Mouse (Mus musculus): ENCODE measurements at regions not wholly inside any gene's neighbourhood (a gene's known extent, or its start where the extent isn't known, plus 50 kb on each side); places are given as distances from the start of the nearest gene placed in this dataset.

DNA sequence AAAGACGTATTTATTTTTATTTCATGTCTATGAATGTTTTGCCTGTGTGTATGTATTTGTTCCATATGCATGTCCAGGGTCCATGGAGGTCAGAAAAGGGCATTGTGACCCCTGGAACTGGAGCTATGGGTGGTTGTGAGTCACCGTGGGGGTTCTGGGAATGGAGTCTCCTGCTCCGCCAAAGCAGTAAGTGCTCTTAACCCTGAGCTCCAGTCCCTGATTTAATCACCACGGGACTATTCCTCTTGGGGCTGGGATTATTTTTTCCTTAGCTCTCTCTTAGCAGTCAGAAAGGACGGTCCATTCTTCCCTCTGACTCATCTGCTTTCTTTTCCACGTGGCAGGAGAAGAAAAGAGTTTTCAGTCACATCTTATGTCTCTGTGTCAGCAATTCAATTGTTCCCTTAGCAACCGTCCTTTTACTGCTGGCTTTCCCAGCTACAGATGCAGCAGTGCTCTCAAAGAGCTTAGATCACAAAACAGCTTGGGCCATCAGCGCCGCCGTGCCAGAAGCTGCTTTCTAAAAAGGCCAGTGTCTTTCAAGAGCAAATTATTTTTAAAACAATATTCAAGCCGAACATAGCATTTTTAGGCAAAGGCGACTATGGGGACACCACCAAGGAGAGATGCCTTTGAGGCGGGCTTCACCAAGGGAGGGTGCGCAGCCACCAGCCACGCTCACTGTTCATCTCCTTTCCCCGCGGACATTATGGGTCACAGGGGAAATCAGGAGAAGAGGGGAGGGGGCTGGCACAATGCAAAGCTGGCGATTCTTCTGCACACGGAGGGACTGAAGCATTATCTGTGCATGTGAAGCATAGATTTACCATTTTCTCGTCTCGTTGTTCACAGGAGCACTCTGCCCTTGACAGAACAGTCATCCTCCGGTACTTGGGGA is 110.8 kb downstream of the Map3k7 start:
- H3K4me2 ChIP-seq (ENCODE audit: low read length), result peak overlapping the region; percentile 67
- H3K4me3 ChIP-seq (ENCODE audit: low read depth, low read length), result peak overlapping the region; percentile 21
- 1% methylated on average over 22 of the region's 22 CpGs for WGBS
- peak overlapping the region; percentile 65 for H3K9ac ChIP-seq (ENCODE audit: low read depth, low read length)
- peaks cover 8% of the 10 kb centered on the region; the same call in 1 of the 2 replicates for H3K9me3 ChIP-seq (replicated peaks; ENCODE audit: control insufficient read depth, low read length, poor library complexity, severe bottlenecking)
- peak overlapping the region; percentile 88 for H3K27ac ChIP-seq (ENCODE audit: low read length)
- peak; percentile 92 for ATAC-seq
- no peaks in the 10 kb centered on the region for H3K36me3 ChIP-seq (ENCODE audit: control insufficient read depth, insufficient read depth, low read length)
- no peaks in the 10 kb centered on the region for H3K27me3 ChIP-seq (ENCODE audit: control insufficient read depth, insufficient read depth, low read depth, low read length)
- H3K4me1 ChIP-seq (ENCODE audit: control insufficient read depth, insufficient read depth, low read length), result peaks cover 30% of the 10 kb centered on the region

DNA sequence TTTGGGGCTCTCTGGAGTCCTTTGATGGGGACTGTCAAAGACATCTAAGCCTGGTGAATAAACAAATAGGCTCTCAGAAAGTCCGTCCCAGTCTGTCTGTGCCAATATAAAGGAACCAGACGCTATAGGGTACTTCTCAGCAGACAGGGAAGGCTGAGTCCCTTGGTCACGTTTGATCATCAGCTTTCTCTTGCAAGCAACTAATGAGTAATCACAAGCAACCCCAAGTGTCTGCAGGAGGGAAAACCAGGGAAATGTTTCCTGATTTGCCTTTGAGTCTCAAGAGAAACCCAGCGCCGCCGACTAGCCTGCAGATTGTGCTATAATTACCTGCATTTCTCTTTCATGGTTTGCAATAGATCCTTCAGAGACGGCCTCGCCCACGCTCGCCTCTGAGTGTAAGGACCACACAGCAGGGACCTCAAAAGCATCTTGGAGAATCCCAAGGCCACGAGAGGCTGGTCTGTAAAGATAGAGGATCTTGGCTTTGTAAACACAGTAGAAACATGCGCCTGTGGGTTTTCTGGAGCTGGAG is 112.6 kb downstream of the Map3k7 start:
- Histone ChIP-seq H3K4me1 (ENCODE audit: control insufficient read depth, insufficient read depth, low read length) (peaks cover 30% of the 10 kb centered on the region), H3K27ac (ENCODE audit: low read length) (peak overlapping the region; percentile 88), H3K27me3 (ENCODE audit: control insufficient read depth, insufficient read depth, low read depth, low read length) (no peaks in the 10 kb centered on the region), H3K36me3 (ENCODE audit: control insufficient read depth, insufficient read depth, low read length) (no peaks in the 10 kb centered on the region), H3K9ac (ENCODE audit: low read depth, low read length) (no peak overlapping the region), H3K4me2 (ENCODE audit: low read length) (no peak overlapping the region), H3K4me3 (ENCODE audit: low read depth, low read length) (no peak overlapping the region), H3K9me3 (replicated peaks; ENCODE audit: control insufficient read depth, low read length, poor library complexity, severe bottlenecking) (no peaks in the 10 kb centered on the region)
- no peak; the same call in 1 of the 2 replicates for ATAC-seq
- 44% methylated on average over 12 of the region's 12 CpGs for WGBS

DNA sequence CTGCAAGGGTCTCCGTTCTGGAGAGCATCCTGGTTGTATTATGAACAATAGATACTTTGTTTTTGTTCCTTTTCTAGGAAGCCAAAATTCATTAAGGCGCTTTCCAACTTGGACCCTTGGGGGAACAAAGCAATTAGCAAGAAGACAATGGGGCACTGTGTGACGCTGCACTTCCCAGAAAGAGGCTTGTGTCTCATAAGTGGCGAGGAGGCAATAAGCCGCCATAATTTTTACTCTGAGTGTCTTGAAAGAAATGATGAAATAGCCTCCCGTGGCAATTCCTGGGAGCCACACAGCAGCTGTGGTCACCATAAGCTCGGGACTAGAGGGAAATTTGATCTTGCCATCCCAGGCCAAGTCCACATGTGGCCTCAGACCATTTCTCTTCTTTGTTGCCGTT is 119.6 kb downstream of the Map3k7 start:
- H3K4me2 ChIP-seq (ENCODE audit: low read length), result no peak overlapping the region
- H3K4me3 ChIP-seq (ENCODE audit: low read depth, low read length), result no peak overlapping the region
- H3K36me3 ChIP-seq (ENCODE audit: control insufficient read depth, insufficient read depth, low read length), result no peaks in the 10 kb centered on the region
- no peak overlapping the region for H3K9ac ChIP-seq (ENCODE audit: low read depth, low read length)
- H3K9me3 ChIP-seq (replicated peaks; ENCODE audit: control insufficient read depth, low read length, poor library complexity, severe bottlenecking), result no peaks in the 10 kb centered on the region
- H3K27me3 ChIP-seq (ENCODE audit: control insufficient read depth, insufficient read depth, low read depth, low read length), result no peaks in the 10 kb centered on the region
- no peak overlapping the region for H3K27ac ChIP-seq (ENCODE audit: low read length)
- 0 out of 2 replicates have a peak, but pooled peaks cover 2% of the 10 kb centered on the region for H3K4me1 ChIP-seq (ENCODE audit: control insufficient read depth, insufficient read depth, low read length)
- ATAC-seq, result no peak
- WGBS, result 51% methylated on average over 8 of the region's 8 CpGs

DNA sequence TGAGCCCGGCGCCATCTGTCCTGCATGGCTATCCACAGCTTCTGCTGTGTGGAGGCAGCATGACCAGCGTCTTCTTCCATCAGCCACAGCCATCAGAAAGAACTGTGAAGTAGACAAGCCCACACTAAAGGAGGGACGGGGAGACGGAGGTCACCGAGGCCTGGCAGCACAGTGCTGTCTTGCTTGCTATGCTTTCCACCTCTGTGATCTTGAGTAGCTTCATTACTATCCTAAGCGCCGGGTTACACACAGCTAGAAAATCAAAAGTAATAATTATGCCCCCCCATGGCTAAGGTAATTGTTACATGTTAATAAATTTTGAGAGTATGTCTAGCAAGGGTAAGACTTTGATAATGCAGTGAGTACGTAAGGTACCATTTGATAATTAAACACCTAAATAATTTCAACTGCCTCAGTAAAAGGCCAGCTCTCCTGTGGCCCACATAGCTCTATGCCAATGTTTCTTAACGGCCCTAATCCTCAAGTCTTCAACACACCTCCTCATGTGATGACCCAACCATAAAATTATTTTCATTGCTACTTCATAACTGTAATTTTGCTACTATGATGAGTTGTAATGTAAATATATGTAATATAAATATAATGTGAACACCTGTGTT is 120.5 kb downstream of the Map3k7 start:
- 90% methylated on average over 10 of the region's 10 CpGs for WGBS

DNA sequence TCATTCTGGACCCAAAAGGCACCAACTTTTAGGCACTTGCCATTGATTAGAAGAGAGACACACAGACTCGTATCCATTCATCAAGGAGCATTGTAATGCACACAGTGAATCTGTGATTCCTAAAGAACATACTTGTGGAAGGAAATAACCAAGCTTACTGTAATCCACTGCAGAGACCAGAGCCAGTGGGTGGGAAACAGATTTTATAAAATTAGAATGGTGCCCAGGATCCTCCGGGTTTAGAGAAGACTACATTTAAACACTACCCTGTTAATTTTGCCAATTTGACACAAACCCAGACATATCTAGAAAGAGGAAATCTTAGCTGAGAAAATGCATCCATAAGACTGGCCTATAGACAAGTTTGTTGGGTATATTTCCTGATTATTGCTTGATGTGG is 121.1 kb downstream of the Map3k7 start:
- ATAC-seq, result no peak
- Histone ChIP-seq H3K27me3 (ENCODE audit: control insufficient read depth, insufficient read depth, low read depth, low read length) (no peaks in the 10 kb centered on the region), H3K36me3 (ENCODE audit: control insufficient read depth, insufficient read depth, low read length) (no peaks in the 10 kb centered on the region), H3K4me2 (ENCODE audit: low read length) (no peak overlapping the region), H3K4me1 (ENCODE audit: control insufficient read depth, insufficient read depth, low read length) (0 out of 2 replicates have a peak, but pooled peaks cover 2% of the 10 kb centered on the region), H3K4me3 (ENCODE audit: low read depth, low read length) (no peak overlapping the region), H3K9me3 (replicated peaks; ENCODE audit: control insufficient read depth, low read length, poor library complexity, severe bottlenecking) (no peaks in the 10 kb centered on the region), H3K9ac (ENCODE audit: low read depth, low read length) (no peak overlapping the region), H3K27ac (ENCODE audit: low read length) (no peak overlapping the region)
- 97% methylated on average over 2 of the region's 2 CpGs for WGBS

More for the DNA sequence above, 120.5 kb downstream of the Map3k7 start:
- no peaks in the 10 kb centered on the region for H3K9me3 ChIP-seq (replicated peaks; ENCODE audit: control insufficient read depth, low read length, poor library complexity, severe bottlenecking)
- H3K4me2 ChIP-seq (ENCODE audit: low read length), result no peak overlapping the region
- no peak overlapping the region for H3K9ac ChIP-seq (ENCODE audit: low read depth, low read length)
- 0 out of 2 replicates have a peak, but pooled peaks cover 2% of the 10 kb centered on the region for H3K4me1 ChIP-seq (ENCODE audit: control insufficient read depth, insufficient read depth, low read length)
- H3K36me3 ChIP-seq (ENCODE audit: control insufficient read depth, insufficient read depth, low read length), result no peaks in the 10 kb centered on the region
- H3K4me3 ChIP-seq (ENCODE audit: low read depth, low read length), result no peak overlapping the region
- no peaks in the 10 kb centered on the region for H3K27me3 ChIP-seq (ENCODE audit: control insufficient read depth, insufficient read depth, low read depth, low read length)
- ATAC-seq, result no peak
- no peak overlapping the region for H3K27ac ChIP-seq (ENCODE audit: low read length)

DNA sequence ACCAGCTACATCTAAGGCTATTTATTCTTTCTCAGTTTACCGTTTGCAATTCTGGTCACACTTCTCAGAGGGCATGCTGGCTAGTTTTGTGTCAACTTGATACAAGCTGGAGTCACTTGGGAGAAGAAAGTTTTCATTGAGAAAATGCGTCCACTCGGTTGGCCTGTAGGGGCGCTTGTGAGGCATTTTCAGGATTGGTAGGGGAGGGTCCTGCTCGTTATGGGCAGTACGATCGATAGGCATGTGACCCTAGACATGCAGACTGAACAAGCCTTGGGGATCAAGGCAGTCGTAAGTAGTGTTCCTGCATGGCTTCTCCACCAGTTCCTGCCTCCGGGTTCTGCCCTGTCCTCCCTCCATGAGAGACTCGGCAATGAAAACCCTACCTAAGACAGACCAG is 127.2 kb downstream of the Map3k7 start:
- Histone ChIP-seq H3K9me3 (replicated peaks; ENCODE audit: control insufficient read depth, low read length, poor library complexity, severe bottlenecking) (no peaks in the 10 kb centered on the region), H3K36me3 (ENCODE audit: control insufficient read depth, insufficient read depth, low read length) (no peaks in the 10 kb centered on the region), H3K27me3 (ENCODE audit: control insufficient read depth, insufficient read depth, low read depth, low read length) (no peaks in the 10 kb centered on the region), H3K27ac (ENCODE audit: low read length) (no peak overlapping the region), H3K9ac (ENCODE audit: low read depth, low read length) (no peak overlapping the region), H3K4me1 (ENCODE audit: control insufficient read depth, insufficient read depth, low read length) (no peaks in the 10 kb centered on the region), H3K4me2 (ENCODE audit: low read length) (no peak overlapping the region), H3K4me3 (ENCODE audit: low read depth, low read length) (no peak overlapping the region)
- ATAC-seq, result no peak
- WGBS, result 89% methylated on average over 10 of the region's 10 CpGs

DNA sequence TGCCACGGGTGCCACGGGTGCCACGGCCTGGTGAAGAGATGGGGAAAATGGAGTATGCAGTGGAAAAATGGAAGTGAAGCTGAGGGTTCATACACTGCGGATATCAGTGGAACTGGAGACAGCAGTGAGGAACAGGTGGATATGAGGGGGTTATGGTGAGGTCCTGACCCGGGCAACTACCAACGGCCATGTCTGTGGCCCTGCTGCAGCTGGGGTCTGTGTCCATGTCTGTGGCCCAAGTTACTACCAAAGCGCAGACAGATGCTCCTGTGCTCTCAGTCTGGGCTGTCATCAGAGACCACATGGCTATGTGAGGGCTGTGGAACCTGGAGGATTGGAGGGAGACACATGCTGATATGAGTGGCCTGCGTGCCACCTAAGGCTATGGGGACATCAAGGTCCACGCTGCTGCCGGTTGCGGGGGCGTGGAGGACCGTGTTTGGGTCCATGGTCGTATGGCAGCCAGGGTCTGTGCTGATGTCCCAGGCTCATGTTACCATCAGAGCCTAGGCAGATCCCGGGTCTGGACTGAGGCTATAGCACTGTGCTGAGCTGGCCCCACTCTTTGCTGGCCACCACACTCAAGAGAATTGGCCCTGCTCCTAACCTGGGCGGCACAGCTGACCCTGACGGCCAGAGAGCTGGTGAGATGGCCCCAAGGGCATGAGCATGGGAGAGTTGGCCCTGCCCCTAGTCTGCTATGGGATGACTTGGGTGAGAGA is 128.6 kb downstream of the Map3k7 start:
- Histone ChIP-seq H3K4me1 (ENCODE audit: control insufficient read depth, insufficient read depth, low read length) (no peaks in the 10 kb centered on the region), H3K4me3 (ENCODE audit: low read depth, low read length) (no peak overlapping the region), H3K4me2 (ENCODE audit: low read length) (no peak overlapping the region), H3K9ac (ENCODE audit: low read depth, low read length) (no peak overlapping the region), H3K27me3 (ENCODE audit: control insufficient read depth, insufficient read depth, low read depth, low read length) (no peaks in the 10 kb centered on the region), H3K36me3 (ENCODE audit: control insufficient read depth, insufficient read depth, low read length) (no peaks in the 10 kb centered on the region), H3K27ac (ENCODE audit: low read length) (no peak overlapping the region), H3K9me3 (replicated peaks; ENCODE audit: control insufficient read depth, low read length, poor library complexity, severe bottlenecking) (no peaks in the 10 kb centered on the region)
- 96% methylated on average over 17 of the region's 17 CpGs for WGBS
- no peak for ATAC-seq

DNA sequence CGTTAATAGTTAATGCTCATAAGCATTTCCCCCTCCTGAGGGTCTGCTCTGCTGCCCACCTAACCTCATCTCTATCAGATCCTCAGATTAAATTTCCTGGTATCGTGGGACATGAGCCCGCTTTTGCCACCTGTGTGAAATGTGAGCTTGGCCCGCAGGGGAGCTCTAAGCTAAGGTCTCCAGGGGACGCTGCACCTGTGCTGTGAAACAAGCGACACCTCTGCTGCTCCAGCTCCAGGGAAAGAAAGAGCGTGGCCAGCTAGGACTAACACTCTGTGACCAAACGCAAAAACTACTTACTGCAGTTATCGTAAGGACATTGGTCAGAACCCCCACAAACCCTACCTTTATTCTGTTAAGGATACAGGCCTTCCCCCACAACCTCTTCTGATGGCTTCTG is 134.3 kb downstream of the Map3k7 start:
- ATAC-seq, result no peak
- WGBS, result 53% methylated on average over 9 of the region's 9 CpGs
- H3K9me3 ChIP-seq (replicated peaks; ENCODE audit: control insufficient read depth, low read length, poor library complexity, severe bottlenecking), result no peaks in the 10 kb centered on the region
- no peak overlapping the region for H3K9ac ChIP-seq (ENCODE audit: low read depth, low read length)
- no peaks in the 10 kb centered on the region for H3K36me3 ChIP-seq (ENCODE audit: control insufficient read depth, insufficient read depth, low read length)
- no peaks in the 10 kb centered on the region for H3K27me3 ChIP-seq (ENCODE audit: control insufficient read depth, insufficient read depth, low read depth, low read length)
- no peak overlapping the region for H3K27ac ChIP-seq (ENCODE audit: low read length)
- H3K4me2 ChIP-seq (ENCODE audit: low read length), result no peak overlapping the region
- no peak overlapping the region for H3K4me3 ChIP-seq (ENCODE audit: low read depth, low read length)
- no peaks in the 10 kb centered on the region for H3K4me1 ChIP-seq (ENCODE audit: control insufficient read depth, insufficient read depth, low read length)

Data from midbrain, embryonic 16.5 days (tissue).